Mouse (Mus musculus) 416B (cell line): ENCODE data around the gene Tmbim4.

Source experiments
- DNase-seq: peaks from one replicate; pipeline ENCODE4 v3.0.0; 2011; ENCODE audit warnings: low read depth

Tmbim4 gene

GRCm38 (mm10) chr10:120197061-120197835, 4.1 kb upstream of the Tmbim4 start:
- no peak for DNase-seq

DNA sequence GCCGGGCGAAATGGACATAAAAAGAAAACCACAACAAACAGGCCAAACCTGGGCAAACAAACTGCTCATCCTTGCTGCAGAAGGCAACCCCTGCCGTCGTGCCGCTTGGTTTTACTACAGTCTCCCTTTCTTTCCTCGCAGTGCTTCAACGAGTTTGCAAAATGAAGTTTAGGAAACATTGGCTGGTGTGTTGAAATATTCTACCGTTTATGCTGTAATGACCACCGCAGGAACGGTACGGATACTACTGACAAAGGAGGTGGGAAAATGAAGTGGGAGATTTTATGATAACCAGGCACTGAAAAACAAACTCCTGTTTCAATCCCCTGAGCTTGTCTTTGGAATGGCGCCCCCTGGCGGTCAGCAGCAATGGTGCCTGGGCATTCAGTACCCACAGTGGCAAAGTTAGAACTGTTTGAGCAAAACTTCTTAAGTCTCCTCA, 592 bp downstream of the Tmbim4 start, which contains the start of gene Irak3:
Irak3 (minus strand) TSS at position 170 of the 442 bp plus-strand sequence.
- DNase-seq: peak; percentile 66

- peak; percentile 40 for DNase-seq
These were observed 1.3 kb downstream of the Tmbim4 start for GRCm38 (mm10) chr10:120202467-120203250.

DNA sequence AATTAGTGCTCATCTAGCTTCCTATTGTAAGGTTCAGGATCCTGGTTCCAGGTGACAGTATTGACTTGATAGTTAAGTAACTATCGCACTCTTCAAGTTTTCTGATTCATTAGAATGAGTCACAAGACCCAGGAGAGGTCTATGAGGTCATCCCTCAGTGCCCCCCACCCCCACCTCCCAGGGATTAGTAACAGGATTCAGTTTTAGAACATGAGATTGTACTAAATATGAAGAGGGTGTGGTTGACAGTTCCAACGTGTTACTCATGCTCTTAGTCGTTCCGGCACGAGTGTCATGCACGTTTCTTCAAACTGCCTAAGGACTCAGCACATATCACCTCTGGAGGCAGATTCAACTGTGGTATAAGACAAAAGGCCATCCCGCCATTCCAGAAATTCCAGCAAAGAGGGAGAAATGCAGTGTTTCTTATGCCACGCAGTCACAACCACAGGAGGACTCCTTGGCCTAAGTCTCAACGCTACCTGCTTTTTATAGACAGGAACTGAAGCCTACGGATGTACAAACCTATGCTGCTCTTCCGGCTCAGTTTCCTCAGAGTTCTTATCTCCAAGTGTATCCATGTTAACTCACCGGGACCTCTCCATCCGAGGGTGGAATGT, 3.3 kb downstream of the Tmbim4 start:
- peak; percentile 64 for DNase-seq

- peak; percentile 78 for DNase-seq
These were observed 6.6 kb downstream of the Tmbim4 start for GRCm38 (mm10) chr10:120208015-120208414.

GRCm38 (mm10) chr10:120208575-120209538, 7.5 kb downstream of the Tmbim4 start:
- peak; percentile 90 for DNase-seq

GRCm38 (mm10) chr10:120209539-120209925, 8.1 kb downstream of the Tmbim4 start:
- peak; percentile 70 for DNase-seq

DNA sequence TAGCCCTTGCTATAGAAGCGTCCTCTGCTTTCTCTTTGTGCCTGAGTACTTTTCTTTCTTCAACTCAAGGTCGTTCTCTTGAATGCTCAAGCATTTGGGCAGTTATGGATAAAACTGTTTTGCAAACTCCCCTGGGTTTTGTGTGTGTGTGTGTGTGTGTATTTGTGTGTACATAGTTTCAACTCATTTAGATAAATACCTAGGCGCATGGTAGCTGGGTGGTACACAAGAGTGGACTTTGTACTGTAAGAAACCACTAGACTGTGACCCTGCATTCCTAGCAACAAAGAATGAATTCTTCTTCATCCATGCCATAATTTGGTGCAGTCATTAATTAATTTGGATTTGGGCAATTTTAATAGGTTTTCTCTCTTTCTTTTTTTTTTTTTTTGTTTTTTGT, 8.7 kb downstream of the Tmbim4 start:
- DNase-seq: no peak

- peak; percentile 39 for DNase-seq
These were observed 15.7 kb downstream of the Tmbim4 start for GRCm38 (mm10) chr10:120217099-120217498.

GRCm38 (mm10) chr10:120218996-120219395, 17.6 kb downstream of the Tmbim4 start:
- DNase-seq: no peak

DNA sequence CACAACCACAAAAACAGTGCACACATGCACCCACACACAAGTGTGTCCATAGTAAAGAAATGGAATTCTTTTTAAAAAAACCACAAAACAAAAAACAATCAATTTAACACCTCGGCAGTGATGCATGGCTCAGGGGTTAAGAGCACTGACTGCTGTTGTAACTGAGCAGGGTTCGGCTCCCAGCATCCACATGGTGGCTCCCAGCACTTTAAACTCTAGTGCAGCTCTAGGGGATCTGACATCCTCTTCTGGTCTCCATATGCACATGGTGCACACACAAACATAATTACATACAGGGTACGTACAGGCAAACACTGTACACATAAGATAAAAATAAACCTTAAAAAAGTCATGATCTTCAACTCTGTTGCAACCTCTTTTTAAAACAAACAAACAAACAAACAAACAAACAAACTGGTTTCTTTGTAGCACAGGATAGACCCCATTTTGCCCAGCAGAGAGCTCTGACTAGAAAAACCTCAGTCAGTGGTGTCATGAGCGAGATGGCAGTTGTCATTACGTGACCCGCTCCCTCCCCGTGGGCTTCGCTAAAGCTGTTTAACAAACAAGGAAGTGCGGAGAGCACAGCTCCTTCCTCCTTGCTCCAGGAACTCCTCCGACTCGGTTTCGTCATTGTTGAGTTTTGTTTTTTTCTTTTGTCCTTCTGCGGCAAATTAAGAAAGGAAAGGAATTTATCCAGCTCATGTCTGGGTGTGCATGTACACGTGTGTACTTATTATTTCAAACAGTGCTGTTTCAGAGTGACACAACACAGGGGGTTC, 18.4 kb downstream of the Tmbim4 start:
- peak; percentile 14 for DNase-seq

- no peak for DNase-seq
These were observed 19.4 kb downstream of the Tmbim4 start for GRCm38 (mm10) chr10:120220776-120221175.

DNA sequence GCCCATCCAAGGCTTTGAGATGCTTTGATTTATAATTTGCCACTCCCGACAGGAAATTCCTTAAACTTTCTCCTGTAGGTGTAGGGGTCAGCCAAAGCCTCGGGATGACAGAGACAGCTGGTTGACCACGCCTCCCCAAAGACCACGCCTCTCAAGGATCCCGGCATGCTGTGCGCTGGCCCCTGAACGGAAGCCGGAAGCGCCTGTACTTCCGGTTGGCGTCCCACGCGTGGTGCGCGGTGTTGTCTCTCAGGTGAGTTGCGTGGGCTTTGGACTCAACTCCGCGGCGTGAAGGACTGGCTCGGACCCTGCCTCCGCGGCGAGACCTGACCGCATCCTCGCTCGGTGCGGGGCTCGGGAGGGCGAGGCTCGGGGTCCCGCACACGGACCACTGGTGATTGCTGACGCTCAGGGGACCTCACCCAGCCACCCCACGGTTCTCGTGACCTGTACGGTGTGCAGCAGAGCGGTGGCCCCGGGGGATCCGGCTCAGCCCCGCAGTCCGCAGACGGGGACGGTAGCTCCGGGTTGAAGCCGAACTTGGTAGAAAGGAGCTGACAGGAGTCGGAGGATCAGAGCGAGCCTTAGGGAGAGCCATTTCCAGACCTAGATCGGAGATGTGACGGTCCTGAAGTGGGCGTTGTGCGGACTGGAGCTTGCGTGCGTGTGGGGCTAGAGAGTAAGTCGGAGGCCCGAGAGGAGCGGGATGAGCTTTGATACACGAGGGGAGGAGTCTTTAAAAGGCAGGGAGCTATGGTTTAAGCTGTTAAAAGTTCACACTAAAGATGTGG, 25.7 kb downstream of the Tmbim4 start, which contains the start of gene Llph:
Llph (plus strand) TSS at position 200 of the 791 bp plus-strand sequence.
- peak; percentile 82 for DNase-seq

- peak; percentile 78 for DNase-seq
These were observed 30.3 kb downstream of the Tmbim4 start for GRCm38 (mm10) chr10:120231718-120232117.

DNA sequence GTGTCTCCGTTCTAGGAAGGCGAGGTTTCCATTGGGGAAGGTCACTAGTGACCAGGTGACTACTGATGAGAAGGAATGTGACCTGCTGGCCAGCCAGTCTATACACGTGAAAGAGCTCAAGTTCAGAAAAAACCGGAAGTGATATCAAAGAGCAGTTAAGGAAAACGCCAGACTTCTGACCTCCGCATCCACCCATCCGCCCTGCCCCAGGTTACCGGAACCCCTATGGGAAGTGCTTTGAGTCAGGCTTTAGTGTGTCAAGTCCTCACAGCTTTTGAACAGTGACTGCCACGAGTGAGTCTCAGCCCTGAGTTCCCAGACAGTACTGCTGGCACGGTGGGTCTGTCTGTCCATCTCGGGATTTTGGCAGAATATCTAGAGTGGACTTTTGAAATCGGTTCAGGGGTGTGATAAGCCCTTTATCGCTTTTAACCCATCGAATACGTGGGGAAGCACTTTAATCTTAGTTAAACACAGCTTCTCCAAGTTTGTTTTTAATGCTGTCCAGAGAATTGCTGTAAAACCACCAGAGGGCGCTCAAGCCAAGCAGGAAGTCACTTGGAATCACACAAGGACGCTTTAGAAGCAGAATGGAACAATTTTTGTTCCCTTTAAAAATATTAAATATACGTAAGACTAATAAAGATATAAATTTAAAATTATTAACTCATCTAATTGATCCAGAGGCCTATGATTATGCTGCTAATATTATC, 32.4 kb downstream of the Tmbim4 start:
- DNase-seq: peak; percentile 77

- DNase-seq: no peak
These were observed 35.5 kb downstream of the Tmbim4 start for GRCm38 (mm10) chr10:120236855-120237254.

GRCm38 (mm10) chr10:120238241-120238640, 36.9 kb downstream of the Tmbim4 start:
- no peak for DNase-seq

DNA sequence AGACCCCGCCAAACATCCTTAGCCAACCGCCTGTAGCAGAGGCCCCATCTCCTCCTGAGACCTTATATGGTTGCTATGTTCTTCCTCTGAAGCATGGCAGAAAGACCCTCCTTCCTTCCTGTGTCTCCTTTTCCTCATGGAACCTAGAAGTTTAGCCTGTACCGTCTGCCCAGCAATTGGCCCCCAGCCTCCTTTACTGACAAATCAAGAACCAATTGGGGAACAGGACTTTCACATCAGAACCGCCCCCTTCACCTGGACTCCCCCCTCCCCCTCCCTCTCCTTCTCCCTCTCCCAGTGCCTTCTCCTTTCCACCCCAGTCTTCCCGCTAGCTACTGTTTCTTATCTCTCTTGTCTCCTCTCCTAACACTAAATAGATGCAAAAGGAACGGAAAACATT, 38.1 kb downstream of the Tmbim4 start:
- no peak for DNase-seq

- DNase-seq: no peak
These were observed 41.0 kb downstream of the Tmbim4 start for GRCm38 (mm10) chr10:120242421-120242820.
